Mouse (Mus musculus): ENCODE results near the gene Plekhh2. TPM values are rescaled to one million over a fixed set of nuclear protein-coding genes. Genes with fewer than 3 reads are reported as not detected.

The Plekhh2 gene
- polyA plus RNA-seq, 2 experiments: 0.22 to 0.37 TPM

DNA sequence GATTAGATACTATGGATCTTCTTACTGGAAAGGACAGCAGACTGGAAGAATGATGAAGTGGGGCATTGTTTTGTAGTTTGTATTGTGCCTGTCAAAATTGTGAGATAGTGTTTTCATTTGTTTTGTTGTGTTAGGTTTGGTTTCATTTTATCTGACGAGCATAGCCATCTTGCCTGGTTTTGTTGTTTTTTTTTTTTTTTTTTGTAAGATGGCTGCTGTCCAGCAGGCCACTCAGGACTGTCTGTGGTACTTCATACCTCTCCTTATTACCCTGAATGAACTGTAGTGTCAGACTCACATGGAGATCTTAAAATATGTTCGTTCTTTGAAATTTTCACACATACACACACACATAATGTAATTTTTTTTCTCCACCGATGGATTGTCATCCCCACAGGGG is 9.4 kb upstream of the Plekhh2 start:
- Histone ChIP-seq H3K9me3 (ENCODE audit: control insufficient read depth, low read length) (no peaks in the 10 kb centered on the region), H3K36me3 (replicated peaks; ENCODE audit: control insufficient read depth, insufficient read depth, low read depth) (no peaks in the 10 kb centered on the region), H3K27me3 (ENCODE audit: control insufficient read depth, insufficient read depth, low read length) (no peaks in the 10 kb centered on the region), H3K27ac (no peak overlapping the region), H3K4me1 (replicated peaks; ENCODE audit: control insufficient read depth in 2 of 2, insufficient read depth in 2 of 2, low read length in 1 of 2) (0 out of 4 replicates have a peak, but pooled peaks cover 0 to 2% of the 10 kb centered on the region in 2 experiments), H3K4me2 (ENCODE audit: low read depth) (no peak overlapping the region), H3K4me3 (ENCODE audit: insufficient read depth in 1 of 2, low read depth in 2 of 2, low read length in 2 of 2) (no peak overlapping the region), H3K9ac (replicated peaks) (no peak overlapping the region)
- TF ChIP-seq CTCF (IDR thresholded peaks at IDR 0.05; ENCODE audit: low read depth) (no peak), EP300 (IDR thresholded peaks at IDR 0.05; ENCODE audit: low read depth) (no peak)
- ATAC-seq (ENCODE audit: insufficient read depth): no peak
- WGBS (ENCODE audit: insufficient replicate concordance): 56% methylated on average over 3 of the region's 3 CpGs
- no peak for DNase-seq (ENCODE audit: low read depth in 3 of 3, low spot score in 3 of 3)

DNA sequence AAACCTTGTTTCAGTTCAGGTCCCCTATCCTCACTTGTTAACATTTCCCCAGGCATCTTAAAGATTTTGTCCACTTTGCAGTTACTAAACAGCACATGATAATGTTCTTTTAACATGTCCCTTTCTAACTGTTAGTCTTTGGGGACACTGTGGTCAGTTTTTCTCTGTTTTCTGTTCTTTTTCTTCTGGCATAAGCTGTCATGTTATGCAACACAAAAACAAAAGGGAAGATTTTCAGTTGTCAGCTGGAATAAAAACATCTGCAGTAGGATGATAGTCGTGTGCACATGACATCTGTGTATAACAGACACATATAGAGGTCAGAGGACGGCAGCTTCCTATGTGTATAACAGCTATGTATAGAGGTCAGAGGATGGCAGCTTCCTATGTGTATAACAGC is 5.8 kb upstream of the Plekhh2 start:
- no peak for ATAC-seq (ENCODE audit: insufficient read depth)
- no peak overlapping the region for H3K4me2 ChIP-seq (ENCODE audit: low read depth)
- no peak overlapping the region for H3K4me3 ChIP-seq (ENCODE audit: insufficient read depth in 1 of 2, low read depth in 2 of 2, low read length in 2 of 2)
- no peak overlapping the region for H3K27ac ChIP-seq
- 41% methylated on average over 2 of the region's 2 CpGs for WGBS (ENCODE audit: insufficient replicate concordance)
- peaks cover 0 to 3% of the 10 kb centered on the region in 2 experiments; a peak in 1 of 4 replicates for H3K4me1 ChIP-seq (replicated peaks; ENCODE audit: control insufficient read depth in 2 of 2, insufficient read depth in 2 of 2, low read length in 1 of 2)
- peaks cover 5% of the 10 kb centered on the region for H3K27me3 ChIP-seq (ENCODE audit: control insufficient read depth, insufficient read depth, low read length)
- H3K9ac ChIP-seq (replicated peaks): no peak overlapping the region
- no peak for DNase-seq (ENCODE audit: low read depth in 3 of 3, low spot score in 3 of 3)
- TF ChIP-seq CTCF (IDR thresholded peaks at IDR 0.05; ENCODE audit: low read depth) (no peak), EP300 (IDR thresholded peaks at IDR 0.05; ENCODE audit: low read depth) (no peak)
- H3K9me3 ChIP-seq (ENCODE audit: control insufficient read depth, low read length): no peaks in the 10 kb centered on the region
- no peaks in the 10 kb centered on the region for H3K36me3 ChIP-seq (replicated peaks; ENCODE audit: control insufficient read depth, insufficient read depth, low read depth)

DNA sequence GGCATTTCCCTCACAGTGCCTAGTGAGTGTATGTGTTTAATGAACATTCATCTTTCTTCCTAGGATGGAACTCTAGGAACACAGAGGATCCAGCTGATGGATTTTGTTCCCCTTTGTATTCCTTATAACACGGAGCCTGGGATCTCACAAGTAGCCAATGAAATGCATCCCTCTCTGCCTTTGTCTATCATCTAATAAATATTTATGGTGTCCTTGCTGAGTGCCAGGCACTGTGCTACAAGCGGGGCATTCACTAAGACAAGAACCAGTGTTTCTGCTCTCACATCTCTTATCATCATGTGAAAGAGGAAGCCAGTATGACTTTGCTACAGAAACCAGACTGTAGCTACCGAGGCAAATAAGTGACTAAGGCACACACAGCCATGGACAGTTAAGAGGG is 3.0 kb upstream of the Plekhh2 start:
- TF ChIP-seq EP300 (IDR thresholded peaks at IDR 0.05; ENCODE audit: low read depth): no peak
- no peak for TF ChIP-seq CTCF (IDR thresholded peaks at IDR 0.05; ENCODE audit: low read depth)
- ATAC-seq (ENCODE audit: insufficient read depth): no peak
- H3K9ac ChIP-seq (replicated peaks): no peak overlapping the region
- H3K36me3 ChIP-seq (replicated peaks; ENCODE audit: control insufficient read depth, insufficient read depth, low read depth): no peaks in the 10 kb centered on the region
- H3K4me1 ChIP-seq (replicated peaks; ENCODE audit: control insufficient read depth in 2 of 2, insufficient read depth in 2 of 2, low read length in 1 of 2): peaks cover 0 to 2% of the 10 kb centered on the region in 2 experiments; a peak in 1 of 4 replicates
- WGBS (ENCODE audit: insufficient replicate concordance): 27% methylated on average over 3 of the region's 3 CpGs
- H3K4me3 ChIP-seq (ENCODE audit: insufficient read depth in 1 of 2, low read depth in 2 of 2, low read length in 2 of 2): no peak overlapping the region
- no peaks in the 10 kb centered on the region for H3K9me3 ChIP-seq (ENCODE audit: control insufficient read depth, low read length)
- H3K27me3 ChIP-seq (ENCODE audit: control insufficient read depth, insufficient read depth, low read length): peaks cover 25% of the 10 kb centered on the region
- no peak for DNase-seq (ENCODE audit: low read depth in 3 of 3, low spot score in 3 of 3)
- H3K27ac ChIP-seq: no peak overlapping the region
- H3K4me2 ChIP-seq (ENCODE audit: low read depth): no peak overlapping the region

GRCm38 (mm10) chr17:84509176-84509575 is 2.5 kb upstream of the Plekhh2 start:
- DNase-seq (ENCODE audit: low read depth in 3 of 3, low spot score in 3 of 3) (no peak), ATAC-seq (ENCODE audit: insufficient read depth) (no peak)
- Histone ChIP-seq H3K9ac (replicated peaks) (no peak overlapping the region), H3K36me3 (replicated peaks; ENCODE audit: control insufficient read depth, insufficient read depth, low read depth) (no peaks in the 10 kb centered on the region), H3K4me1 (replicated peaks; ENCODE audit: control insufficient read depth in 2 of 2, insufficient read depth in 2 of 2, low read length in 1 of 2) (peaks cover 0 to 2% of the 10 kb centered on the region in 2 experiments; a peak in 1 of 4 replicates), H3K27me3 (ENCODE audit: control insufficient read depth, insufficient read depth, low read length) (peaks cover 25% of the 10 kb centered on the region), H3K4me3 (ENCODE audit: insufficient read depth in 1 of 2, low read depth in 2 of 2, low read length in 2 of 2) (no peak overlapping the region), H3K9me3 (ENCODE audit: control insufficient read depth, low read length) (no peaks in the 10 kb centered on the region), H3K4me2 (ENCODE audit: low read depth) (no peak overlapping the region), H3K27ac (no peak overlapping the region)
- WGBS (ENCODE audit: insufficient replicate concordance): 41% methylated on average over 4 of the region's 4 CpGs
- TF ChIP-seq CTCF (IDR thresholded peaks at IDR 0.05; ENCODE audit: low read depth) (no peak), EP300 (IDR thresholded peaks at IDR 0.05; ENCODE audit: low read depth) (no peak)

DNA sequence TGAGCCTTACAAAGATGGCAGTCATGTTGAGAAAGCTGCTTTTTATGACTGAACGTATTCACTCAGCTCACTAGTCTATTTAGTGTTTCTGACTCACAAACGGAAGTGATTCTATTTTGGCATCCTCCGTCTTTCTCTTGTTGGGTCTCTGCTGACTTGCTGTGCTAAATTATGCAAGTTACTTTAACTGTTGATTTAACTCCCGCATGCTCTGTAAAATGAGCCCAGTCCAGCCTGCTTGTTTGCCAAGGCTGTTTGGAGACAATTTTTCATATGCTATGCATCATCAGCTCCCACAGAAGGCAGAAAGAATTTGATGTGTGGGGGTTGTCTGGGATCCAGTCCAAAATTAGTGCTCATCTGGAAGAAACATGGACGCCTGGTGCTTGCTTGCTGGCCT is 1.3 kb upstream of the Plekhh2 start:
- H3K27me3 ChIP-seq (ENCODE audit: control insufficient read depth, insufficient read depth, low read length): peaks cover 25% of the 10 kb centered on the region
- no peak for TF ChIP-seq CTCF (IDR thresholded peaks at IDR 0.05; ENCODE audit: low read depth)
- no peak for TF ChIP-seq EP300 (IDR thresholded peaks at IDR 0.05; ENCODE audit: low read depth)
- 47% methylated on average over 5 of the region's 5 CpGs for WGBS (ENCODE audit: insufficient replicate concordance)
- no peak overlapping the region for H3K4me2 ChIP-seq (ENCODE audit: low read depth)
- H3K36me3 ChIP-seq (replicated peaks; ENCODE audit: control insufficient read depth, insufficient read depth, low read depth): no peaks in the 10 kb centered on the region
- H3K9ac ChIP-seq (replicated peaks): no peak overlapping the region
- DNase-seq (ENCODE audit: low read depth in 3 of 3, low spot score in 3 of 3): no peak
- ATAC-seq (ENCODE audit: insufficient read depth): no peak
- no peaks in the 10 kb centered on the region for H3K9me3 ChIP-seq (ENCODE audit: control insufficient read depth, low read length)
- no peak overlapping the region for H3K27ac ChIP-seq
- no peak overlapping the region for H3K4me3 ChIP-seq (ENCODE audit: insufficient read depth in 1 of 2, low read depth in 2 of 2, low read length in 2 of 2)
- peaks cover 0 to 2% of the 10 kb centered on the region in 2 experiments; a peak in 1 of 4 replicates for H3K4me1 ChIP-seq (replicated peaks; ENCODE audit: control insufficient read depth in 2 of 2, insufficient read depth in 2 of 2, low read length in 1 of 2)

Measured in liver, embryonic 14.5 days (tissue).